Mouse (Mus musculus) liver (tissue): ENCODE measurements around the gene Rps6ka1.
"Not testable (repeated sequence)": the region's sequence is repeated elsewhere in the genome, so short reads cannot be mapped to it uniquely, and the experiment has no call there.

Experiments
- DNase-seq: peaks from one replicate; pipeline ENCODE4 v3.0.0-alpha.2; 2020; ENCODE audit warnings: mixed read lengths

Rps6ka1 gene

DNA sequence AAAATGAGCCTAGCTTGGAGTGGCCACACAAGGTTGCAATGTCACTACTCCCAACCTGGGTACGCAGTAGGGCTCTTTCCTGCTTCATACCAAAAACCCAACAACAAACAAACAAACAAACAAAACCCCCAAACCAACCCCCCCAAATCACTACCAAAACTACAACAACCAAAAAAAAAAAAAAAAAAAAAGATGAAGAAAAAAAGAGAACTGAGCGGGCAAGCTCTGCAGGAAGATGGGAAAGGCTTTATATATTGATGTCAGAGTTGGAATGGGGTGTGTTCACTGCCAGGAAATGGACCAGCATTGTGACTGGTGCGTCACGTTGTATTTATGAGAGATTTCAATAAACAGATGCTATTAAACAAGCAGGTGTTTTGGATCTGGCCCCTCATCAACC is 33.0 kb downstream of the Rps6ka1 start:
- no peak for DNase-seq

DNA sequence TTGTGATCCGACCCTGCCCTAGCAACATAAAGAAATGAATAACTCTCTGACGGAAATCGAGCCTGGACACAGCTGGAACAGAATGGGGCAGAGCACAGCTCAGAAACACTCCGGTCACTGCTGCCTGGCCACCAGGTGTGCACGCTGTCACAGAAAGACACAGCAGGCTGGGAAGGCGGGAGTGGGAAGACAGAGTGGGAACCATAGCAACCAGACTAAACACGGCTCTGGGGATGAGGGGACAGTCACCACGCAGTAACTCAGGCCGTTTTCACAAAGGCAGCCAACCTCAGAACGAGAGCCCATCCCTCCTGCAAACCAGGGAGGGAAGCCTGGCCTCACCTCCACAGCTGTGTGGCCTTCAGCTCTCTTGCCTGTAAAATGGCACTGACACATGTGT is 34.0 kb downstream of the Rps6ka1 start:
- no peak for DNase-seq

- DNase-seq = no peak
These were observed 41.0 kb downstream of the Rps6ka1 start for GRCm38 (mm10) chr4:133846625-133847024.

GRCm38 (mm10) chr4:133845060-133845459 is 42.5 kb downstream of the Rps6ka1 start:
- DNase-seq = no peak

- DNase-seq = no peak
These were observed 43.3 kb downstream of the Rps6ka1 start for GRCm38 (mm10) chr4:133844209-133844841.

DNA sequence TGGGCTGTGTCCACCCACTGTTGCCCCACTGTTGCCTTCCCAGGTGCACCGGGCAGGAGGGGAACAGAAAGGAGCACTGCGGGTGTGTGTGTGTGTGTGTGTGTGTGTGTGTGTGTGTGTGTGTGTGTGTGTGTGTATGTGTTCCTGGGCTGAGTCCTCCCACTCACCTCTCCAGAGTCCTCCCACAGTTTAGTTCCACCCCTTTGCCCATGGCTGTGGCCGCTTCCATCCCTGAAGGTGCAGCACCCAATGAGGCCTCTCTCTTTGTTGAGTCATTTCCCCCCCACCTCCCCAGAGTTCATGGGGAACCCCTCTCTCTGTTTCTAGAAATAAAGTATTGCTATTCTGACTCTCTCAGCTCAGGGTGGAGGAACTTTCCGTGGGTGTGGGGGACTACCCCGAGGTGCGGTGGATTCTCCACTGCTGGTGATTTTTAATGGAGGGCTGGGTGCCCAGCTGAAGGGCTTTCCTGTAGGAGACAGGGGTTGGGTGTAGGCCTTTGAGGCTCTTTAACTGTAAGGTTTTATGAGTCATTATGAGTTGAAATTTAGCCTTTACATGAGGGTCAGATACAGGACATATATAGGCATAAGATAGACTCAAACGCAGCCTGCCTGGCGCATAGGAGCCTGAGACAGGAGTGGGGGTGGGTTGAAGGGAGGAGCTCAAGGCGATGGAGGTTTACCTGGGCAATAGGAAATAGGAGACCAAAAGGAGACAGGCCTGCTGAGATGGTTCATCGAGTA is 44.4 kb downstream of the Rps6ka1 start:
- no peak for DNase-seq

GRCm38 (mm10) chr4:133841756-133842483 is 45.7 kb downstream of the Rps6ka1 start:
- DNase-seq = not testable (repeated sequence)

DNA sequence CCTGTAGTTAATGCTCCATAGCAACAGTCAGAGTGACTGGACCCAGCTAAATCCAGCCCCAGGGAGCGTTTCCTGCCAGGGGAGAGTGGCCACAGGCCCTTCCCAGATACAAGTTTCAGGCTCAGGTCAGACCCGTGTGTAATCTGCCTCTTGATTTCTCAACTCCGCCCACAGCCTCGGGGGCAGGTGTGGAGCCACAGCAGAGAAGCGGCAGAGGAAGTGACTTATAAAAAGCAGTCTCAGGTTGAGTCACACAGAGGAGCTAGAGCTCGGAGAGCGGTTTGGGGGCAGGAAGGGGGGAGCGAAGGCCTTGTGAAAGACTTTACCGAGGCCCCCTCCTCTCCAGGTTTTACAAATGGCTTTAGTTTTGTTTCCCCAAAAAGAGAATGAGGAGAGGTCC is 46.6 kb downstream of the Rps6ka1 start:
- peak; percentile 58 for DNase-seq

DNA sequence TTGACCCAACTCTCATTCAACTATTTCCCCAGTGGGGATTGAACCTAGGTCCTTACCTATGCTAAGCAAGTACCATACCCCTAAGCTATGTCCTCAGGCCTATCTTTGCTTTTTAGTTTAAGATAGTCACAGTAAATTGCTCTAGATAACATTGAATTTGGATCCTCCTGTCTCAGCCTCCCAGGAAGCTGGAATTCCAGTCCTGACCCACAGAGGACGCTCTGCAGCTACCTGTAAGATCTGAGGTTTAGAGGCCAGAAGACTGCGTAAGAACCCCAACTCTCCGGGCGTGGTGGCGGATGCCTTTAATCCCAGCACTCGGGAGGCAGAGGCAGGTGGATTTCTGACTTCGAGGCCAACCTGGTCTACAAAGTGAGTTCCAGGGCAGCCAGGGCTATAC is 47.1 kb downstream of the Rps6ka1 start:
- DNase-seq = no peak

GRCm38 (mm10) chr4:133839385-133839826 is 48.2 kb downstream of the Rps6ka1 start:
- DNase-seq = peak; percentile 63

- DNase-seq = peak; percentile 77
These were observed 51.0 kb downstream of the Rps6ka1 start for GRCm38 (mm10) chr4:133836575-133836974.

GRCm38 (mm10) chr4:133835211-133835610 is 52.4 kb downstream of the Rps6ka1 start:
- no peak for DNase-seq

DNA sequence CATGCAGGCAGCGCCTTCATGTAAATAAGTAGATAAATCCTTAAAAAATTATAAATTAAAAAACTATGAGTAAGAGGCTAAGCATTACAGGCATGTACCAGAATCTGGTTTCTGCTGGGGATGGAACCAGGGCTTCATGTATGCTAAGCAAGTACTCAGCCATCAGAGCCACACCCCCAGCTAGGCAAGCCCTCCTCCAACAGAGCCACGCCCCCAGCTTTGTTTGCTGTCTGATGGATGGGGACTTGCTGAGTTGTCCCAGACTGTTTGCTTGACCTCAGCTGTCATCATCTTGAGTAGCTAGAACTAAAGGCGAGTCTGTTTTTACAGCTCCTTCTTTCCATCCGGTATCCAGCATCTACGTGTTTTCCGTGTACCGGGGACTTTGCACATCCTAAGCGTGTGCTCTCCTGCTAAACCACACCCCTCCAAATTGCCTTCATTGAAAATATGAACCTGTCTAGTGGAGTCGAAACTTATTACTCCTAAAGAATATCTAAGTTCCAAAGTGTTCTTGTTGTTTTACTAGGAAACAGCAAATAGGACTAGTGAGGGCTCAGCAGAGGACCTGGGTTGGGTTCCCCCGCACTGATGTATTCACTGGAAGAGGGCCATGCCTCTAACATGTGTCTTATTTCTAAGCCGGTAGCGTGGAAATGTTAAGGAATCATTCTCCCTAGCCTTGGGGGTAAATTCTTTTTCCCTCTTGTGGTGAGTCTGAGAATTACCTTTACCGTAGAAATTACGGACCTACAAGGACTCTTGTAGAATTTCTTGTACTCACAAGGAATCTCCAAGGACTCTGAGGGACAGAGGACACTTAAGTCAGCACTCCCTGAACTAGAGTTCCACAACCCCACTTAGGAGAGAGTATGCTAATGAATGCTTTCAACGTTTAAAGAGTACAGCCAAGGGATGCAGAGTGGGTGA is 54.4 kb downstream of the Rps6ka1 start:
- peak; percentile 49 for DNase-seq

DNA sequence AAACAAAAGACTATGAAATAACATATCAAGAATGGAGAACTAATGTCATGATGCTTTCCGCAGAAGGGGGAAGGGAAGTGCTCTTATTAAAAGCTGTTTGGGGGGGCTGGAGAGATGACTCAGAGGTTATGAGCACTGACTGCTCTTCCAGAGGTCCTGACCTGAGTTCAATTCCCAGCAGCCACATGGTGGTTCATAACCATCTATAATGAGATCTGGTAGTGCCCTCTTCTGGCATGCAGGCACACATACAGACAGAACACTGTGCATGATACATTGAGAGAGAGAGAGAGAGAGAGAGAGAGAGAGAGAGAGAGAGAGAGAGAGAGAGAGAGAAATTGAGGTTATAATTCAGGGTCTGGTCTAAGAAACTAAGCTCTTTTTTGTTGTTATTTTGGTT is 57.1 kb downstream of the Rps6ka1 start:
- DNase-seq = no peak

- peak; percentile 66 for DNase-seq
These were observed 58.1 kb downstream of the Rps6ka1 start for GRCm38 (mm10) chr4:133829281-133830070.

DNA sequence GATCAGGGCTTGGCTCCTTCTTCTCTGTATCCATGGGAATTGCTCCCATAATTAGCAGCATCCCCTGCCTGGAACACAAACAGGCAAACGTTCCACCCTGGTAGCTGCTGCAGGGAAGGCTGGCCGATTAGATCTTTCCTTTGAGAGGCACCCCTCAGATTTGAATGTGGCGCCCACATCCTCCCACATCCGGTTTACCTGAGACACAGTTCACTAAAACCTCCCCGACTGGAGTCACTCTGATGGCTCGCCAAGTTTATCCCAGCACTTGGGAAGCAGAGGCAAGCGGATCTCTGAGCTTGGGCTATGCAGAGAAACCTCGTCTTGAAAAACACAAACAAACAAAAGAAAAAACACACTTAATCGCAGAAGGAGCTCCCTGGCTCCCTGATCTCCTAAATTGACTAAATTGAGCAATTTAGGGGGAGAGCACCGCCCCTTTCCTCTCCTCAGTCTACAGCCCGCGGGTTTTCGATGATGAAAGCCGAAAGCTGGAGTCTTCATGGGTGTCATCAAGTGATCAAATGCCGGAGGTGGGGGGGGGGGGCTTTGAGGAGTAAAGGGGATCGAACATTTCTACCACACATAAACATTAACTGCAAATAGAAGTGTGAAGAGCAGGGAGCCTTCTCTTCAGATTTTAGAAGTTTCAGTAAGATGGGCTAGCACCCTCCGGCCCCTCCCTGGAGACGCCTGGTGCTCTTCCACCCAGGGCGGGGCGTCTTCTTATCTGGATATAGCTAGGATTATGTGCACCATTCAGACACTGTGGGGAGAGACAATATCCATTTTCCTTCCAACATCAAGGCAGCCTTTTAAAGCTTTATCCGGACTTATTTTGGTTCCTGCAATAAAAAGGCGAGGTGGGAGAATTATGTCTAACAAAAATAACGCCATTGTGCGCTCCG is 59.5 kb downstream of the Rps6ka1 start:
- DNase-seq = peak; percentile 52

GRCm38 (mm10) chr4:133827354-133827753 is 60.2 kb downstream of the Rps6ka1 start:
- no peak for DNase-seq

GRCm38 (mm10) chr4:133825731-133826130 is 61.9 kb downstream of the Rps6ka1 start:
- DNase-seq = no peak

GRCm38 (mm10) chr4:133820806-133821560 is 66.6 kb downstream of the Rps6ka1 start:
- no peak for DNase-seq

- DNase-seq = no peak
These were observed 67.4 kb downstream of the Rps6ka1 start for GRCm38 (mm10) chr4:133820166-133820565.
